Mouse (Mus musculus) cerebellum, postnatal 36 days (tissue): ENCODE measurements around the gene Tnik.
A peak's percentile ranks its signal among the peaks of the same experiment; 100 is the strongest.

Source experiments
- DNase-seq, 2 experiments: peaks; one replicate each; pipeline ENCODE4 v3.0.0; 2021 to 2022; ENCODE audit warnings: mixed read lengths in 2 of 2

Tnik gene

GRCm38 (mm10) chr3:28554934-28555333 is 291.9 kb downstream of the Tnik start:
- peak; percentile 55 to 63 for DNase-seq

- no peak for DNase-seq
Measured at GRCm38 (mm10) chr3:28555795-28556570, 293.0 kb downstream of the Tnik start.

- DNase-seq: peak; percentile 41 to 55
Measured at GRCm38 (mm10) chr3:28558328-28558871, 295.4 kb downstream of the Tnik start.

- DNase-seq: no peak
Measured at GRCm38 (mm10) chr3:28561408-28561807, 298.4 kb downstream of the Tnik start.

- DNase-seq: peak; percentile 30 to 34
Measured at GRCm38 (mm10) chr3:28562612-28563332, 299.8 kb downstream of the Tnik start.

- DNase-seq: no peak
Measured at GRCm38 (mm10) chr3:28564370-28565357, 301.6 kb downstream of the Tnik start.

- DNase-seq: peak; percentile 35 to 50
Measured at GRCm38 (mm10) chr3:28577301-28577700, 314.3 kb downstream of the Tnik start.

- no peak for DNase-seq
Measured at GRCm38 (mm10) chr3:28578950-28579615, 316.1 kb downstream of the Tnik start.

GRCm38 (mm10) chr3:28585750-28586465 is 322.9 kb downstream of the Tnik start:
- DNase-seq: no peak

GRCm38 (mm10) chr3:28587808-28588207 is 324.8 kb downstream of the Tnik start:
- DNase-seq: no peak

- DNase-seq: peak; percentile 85 to 86
Measured at GRCm38 (mm10) chr3:28591345-28591744, 328.3 kb downstream of the Tnik start.

- DNase-seq: no peak
Measured at GRCm38 (mm10) chr3:28593922-28594321, 330.9 kb downstream of the Tnik start.

- no peak for DNase-seq
Measured at GRCm38 (mm10) chr3:28599476-28599875, 336.5 kb downstream of the Tnik start.

- DNase-seq: no peak
Measured at GRCm38 (mm10) chr3:28606741-28607140, 343.7 kb downstream of the Tnik start.

- no peak for DNase-seq
Measured at GRCm38 (mm10) chr3:28612330-28612729, 349.3 kb downstream of the Tnik start.

- DNase-seq: no peak
Measured at GRCm38 (mm10) chr3:28616386-28616785, 353.4 kb downstream of the Tnik start.

- no peak for DNase-seq
Measured at GRCm38 (mm10) chr3:28617008-28617627, 354.1 kb downstream of the Tnik start.

- no peak for DNase-seq
Measured at GRCm38 (mm10) chr3:28621792-28622191, 358.8 kb downstream of the Tnik start.

- DNase-seq: no peak
Measured at GRCm38 (mm10) chr3:28626816-28627215, 363.8 kb downstream of the Tnik start.

GRCm38 (mm10) chr3:28636778-28637177 is 373.8 kb downstream of the Tnik start:
- DNase-seq: no peak

GRCm38 (mm10) chr3:28638957-28639356 is 375.9 kb downstream of the Tnik start:
- peak in 1 of 2 experiments; percentile 11 for DNase-seq
